Mouse (Mus musculus): Measurements from ENCODE around the gene Lurap1. TPM values are rescaled to one million over a fixed set of nuclear protein-coding genes. Genes with fewer than 3 reads are reported as not detected.

The Lurap1 gene
- polyA plus RNA-seq, 1 experiment from 2014 or later: 1.9 TPM

- no peaks in the 10 kb centered on the region for H3K27me3 ChIP-seq (replicated peaks; ENCODE audit: control insufficient read depth, insufficient read depth, low read length)
Observed at GRCm38 (mm10) chr4:116110695-116111094, 40.4 kb downstream of the Lurap1 start.

DNA sequence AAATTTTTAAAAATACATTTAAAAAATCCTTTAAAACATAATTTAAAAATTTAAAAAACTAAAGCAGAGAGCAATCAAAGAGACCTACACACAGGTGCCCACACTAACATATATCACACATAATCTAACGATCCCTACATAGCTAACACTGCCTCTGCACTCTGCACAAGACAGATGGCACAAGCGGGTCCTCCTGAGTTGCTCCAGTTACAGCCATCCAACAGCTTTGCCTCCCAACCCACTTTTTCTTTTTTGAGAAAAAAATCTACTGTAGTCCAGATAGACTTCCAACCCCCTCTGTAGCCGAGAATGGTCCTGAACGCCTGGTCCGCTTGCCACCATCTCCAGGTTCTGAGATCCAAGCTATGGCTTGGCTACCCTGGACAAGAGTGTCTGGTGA lies 45.9 kb downstream of the Lurap1 start:
- ATAC-seq (replicated peaks; ENCODE audit: low FRiP score, low TSS enrichment, low read depth): no peak
- H3K4me2 ChIP-seq (ENCODE audit: low read length): no peak overlapping the region
- no peak for DNase-seq (ENCODE audit: low spot score)
- no peaks in the 10 kb centered on the region for H3K4me1 ChIP-seq (replicated peaks; ENCODE audit: control insufficient read depth, insufficient read depth, low read length)
- peaks cover 43% of the 10 kb centered on the region for H3K36me3 ChIP-seq (ENCODE audit: control insufficient read depth, insufficient read depth, low read length)
- no peaks in the 10 kb centered on the region for H3K27me3 ChIP-seq (replicated peaks; ENCODE audit: control insufficient read depth, insufficient read depth, low read length)
- WGBS: 94% methylated on average over 5 of the region's 5 CpGs
- H3K9ac ChIP-seq (ENCODE audit: low read length): no peak overlapping the region
- H3K27ac ChIP-seq (ENCODE audit: low read depth): no peak overlapping the region
- H3K9me3 ChIP-seq (ENCODE audit: control insufficient read depth, low read length): no peaks in the 10 kb centered on the region
- H3K4me3 ChIP-seq (ENCODE audit: low read depth, low read length): no peak overlapping the region

More at GRCm38 (mm10) chr4:116110695-116111094, 40.4 kb downstream of the Lurap1 start:
- H3K4me3 ChIP-seq (ENCODE audit: low read depth, low read length): no peak overlapping the region
- H3K4me1 ChIP-seq (replicated peaks; ENCODE audit: control insufficient read depth, insufficient read depth, low read length): no peaks in the 10 kb centered on the region
- no peak overlapping the region for H3K9ac ChIP-seq (ENCODE audit: low read length)
- WGBS: 89% methylated on average over 6 of the region's 6 CpGs
- ATAC-seq (replicated peaks; ENCODE audit: low FRiP score, low TSS enrichment, low read depth) (no peak), DNase-seq (ENCODE audit: low spot score) (no peak)
- no peak overlapping the region for H3K4me2 ChIP-seq (ENCODE audit: low read length)
- no peak overlapping the region for H3K27ac ChIP-seq (ENCODE audit: low read depth)
- peaks cover 10% of the 10 kb centered on the region; the same call in 1 of the 2 replicates for H3K36me3 ChIP-seq (ENCODE audit: control insufficient read depth, insufficient read depth, low read length)
- no peaks in the 10 kb centered on the region for H3K9me3 ChIP-seq (ENCODE audit: control insufficient read depth, low read length)

DNA sequence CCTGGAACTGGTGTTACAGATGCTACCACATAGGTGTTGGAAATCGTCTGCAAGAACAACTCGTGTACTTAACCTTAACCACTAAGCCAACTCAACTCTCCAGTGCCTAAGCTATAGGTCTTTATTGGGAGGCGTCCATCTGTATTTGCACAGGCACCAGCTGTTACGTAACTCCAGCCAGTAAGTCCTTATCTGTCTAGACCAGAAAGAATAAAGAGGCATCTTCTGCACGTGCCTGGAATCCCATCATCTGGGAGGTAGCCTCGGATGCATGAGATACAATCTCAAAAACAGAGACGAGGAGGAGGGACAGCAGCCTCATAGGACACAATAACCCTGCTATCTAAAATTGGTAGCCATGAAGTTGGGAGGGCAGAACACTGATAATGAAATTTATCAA lies 50.2 kb downstream of the Lurap1 start:
- Histone ChIP-seq H3K9me3 (ENCODE audit: control insufficient read depth, low read length) (no peaks in the 10 kb centered on the region), H3K4me3 (ENCODE audit: low read depth, low read length) (no peak overlapping the region), H3K9ac (ENCODE audit: low read length) (no peak overlapping the region), H3K27ac (ENCODE audit: low read depth) (no peak overlapping the region), H3K27me3 (replicated peaks; ENCODE audit: control insufficient read depth, insufficient read depth, low read length) (no peaks in the 10 kb centered on the region), H3K36me3 (ENCODE audit: control insufficient read depth, insufficient read depth, low read length) (peaks cover 76% of the 10 kb centered on the region), H3K4me2 (ENCODE audit: low read length) (no peak overlapping the region), H3K4me1 (replicated peaks; ENCODE audit: control insufficient read depth, insufficient read depth, low read length) (no peaks in the 10 kb centered on the region; the same call in 1 of the 2 replicates)
- DNase-seq (ENCODE audit: low spot score) (no peak), ATAC-seq (replicated peaks; ENCODE audit: low FRiP score, low TSS enrichment, low read depth) (no peak)
- 84% methylated on average over 7 of the region's 7 CpGs for WGBS

- Histone ChIP-seq H3K27ac (ENCODE audit: low read depth) (no peak overlapping the region), H3K9ac (ENCODE audit: low read length) (no peak overlapping the region), H3K4me3 (ENCODE audit: low read depth, low read length) (no peak overlapping the region), H3K27me3 (replicated peaks; ENCODE audit: control insufficient read depth, insufficient read depth, low read length) (no peaks in the 10 kb centered on the region), H3K36me3 (ENCODE audit: control insufficient read depth, insufficient read depth, low read length) (peaks cover 99% of the 10 kb centered on the region), H3K9me3 (ENCODE audit: control insufficient read depth, low read length) (no peaks in the 10 kb centered on the region), H3K4me2 (ENCODE audit: low read length) (no peak overlapping the region), H3K4me1 (replicated peaks; ENCODE audit: control insufficient read depth, insufficient read depth, low read length) (no peaks in the 10 kb centered on the region; the same call in 1 of the 2 replicates)
- no peak for DNase-seq (ENCODE audit: low spot score)
- WGBS: 59% methylated on average over 8 of the region's 8 CpGs
- no peak for ATAC-seq (replicated peaks; ENCODE audit: low FRiP score, low TSS enrichment, low read depth)
Observed at GRCm38 (mm10) chr4:116097211-116097610, 53.9 kb downstream of the Lurap1 start.

GRCm38 (mm10) chr4:116096291-116096690 lies 54.8 kb downstream of the Lurap1 start:
- H3K27ac ChIP-seq (ENCODE audit: low read depth): no peak overlapping the region
- no peak overlapping the region for H3K4me2 ChIP-seq (ENCODE audit: low read length)
- H3K4me3 ChIP-seq (ENCODE audit: low read depth, low read length): no peak overlapping the region
- ATAC-seq (replicated peaks; ENCODE audit: low FRiP score, low TSS enrichment, low read depth) (no peak), DNase-seq (ENCODE audit: low spot score) (no peak)
- H3K9me3 ChIP-seq (ENCODE audit: control insufficient read depth, low read length): no peaks in the 10 kb centered on the region
- no peaks in the 10 kb centered on the region for H3K27me3 ChIP-seq (replicated peaks; ENCODE audit: control insufficient read depth, insufficient read depth, low read length)
- WGBS: 93% methylated on average over 10 of the region's 10 CpGs
- H3K9ac ChIP-seq (ENCODE audit: low read length): no peak overlapping the region
- H3K4me1 ChIP-seq (replicated peaks; ENCODE audit: control insufficient read depth, insufficient read depth, low read length): no peaks in the 10 kb centered on the region; the same call in 1 of the 2 replicates
- peaks cover 99% of the 10 kb centered on the region for H3K36me3 ChIP-seq (ENCODE audit: control insufficient read depth, insufficient read depth, low read length)

DNA sequence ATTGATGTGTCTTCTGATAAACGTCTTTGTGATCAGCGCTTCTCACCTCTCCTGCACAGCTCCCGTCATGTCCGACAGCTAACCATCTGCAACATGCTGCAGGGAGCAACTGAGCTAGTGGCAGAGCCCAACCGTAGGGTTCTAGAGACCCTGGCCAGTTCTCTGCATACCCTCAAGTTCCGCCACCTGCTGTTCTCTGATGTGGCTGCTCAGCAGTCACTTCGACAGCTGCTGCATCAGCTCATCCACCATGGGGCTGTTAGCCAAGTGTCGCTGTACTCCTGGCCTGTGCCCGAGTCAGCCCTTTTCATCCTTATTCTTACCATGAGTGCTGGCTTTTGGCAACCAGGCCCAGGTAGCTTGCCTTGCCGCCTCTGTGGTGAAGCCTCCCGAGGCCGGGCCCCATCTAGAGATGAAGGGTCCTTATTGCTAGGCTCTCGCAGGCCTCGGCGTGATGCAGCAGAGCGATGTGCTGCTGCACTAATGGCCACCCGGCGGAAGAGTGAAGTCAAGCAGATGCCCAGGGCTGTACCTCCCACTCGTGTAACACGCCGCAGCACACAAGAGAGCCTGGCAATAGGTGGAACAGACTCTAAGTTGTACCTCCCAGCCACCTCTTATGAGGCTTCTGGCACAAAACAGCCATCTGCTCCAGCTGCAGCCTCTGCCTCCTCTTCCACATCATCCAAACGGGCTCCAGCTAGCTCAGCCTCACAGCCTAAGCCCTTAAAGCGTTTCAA lies 62.5 kb downstream of the Lurap1 start:
- Histone ChIP-seq H3K4me1 (replicated peaks; ENCODE audit: control insufficient read depth, insufficient read depth, low read length) (no peaks in the 10 kb centered on the region), H3K9me3 (ENCODE audit: control insufficient read depth, low read length) (no peaks in the 10 kb centered on the region), H3K4me2 (ENCODE audit: low read length) (no peak overlapping the region), H3K36me3 (ENCODE audit: control insufficient read depth, insufficient read depth, low read length) (peaks cover 93% of the 10 kb centered on the region), H3K27ac (ENCODE audit: low read depth) (no peak overlapping the region), H3K27me3 (replicated peaks; ENCODE audit: control insufficient read depth, insufficient read depth, low read length) (no peaks in the 10 kb centered on the region), H3K4me3 (ENCODE audit: low read depth, low read length) (no peak overlapping the region), H3K9ac (ENCODE audit: low read length) (no peak overlapping the region)
- whole genome bisulfite sequencing: 89% methylated on average over 23 of the region's 23 CpGs
- no peak for DNase-seq (ENCODE audit: low spot score)
- no peak for ATAC-seq (replicated peaks; ENCODE audit: low FRiP score, low TSS enrichment, low read depth)

Other genes with a start within 250 kb of the Lurap1 start
- 0.07 TPM in 1 of 2 replicates, not detected in the other for gene Dmbx1, start 211.4 kb downstream of the Lurap1 start, polyA plus RNA-seq (2014; fragmentation: Nextera tagmentation; extraction: Ambion mirVana)
- 13.5 and 19.2 TPM in 2 replicates for gene Faah, start 133.4 kb downstream of the Lurap1 start, polyA plus RNA-seq (2014; fragmentation: Nextera tagmentation; extraction: Ambion mirVana)
- gene Nsun4, start 97.5 kb downstream of the Lurap1 start, polyA plus RNA-seq (2014; fragmentation: Nextera tagmentation; extraction: Ambion mirVana): 21.6 and 22.4 TPM in 2 replicates
- 595 and 617 TPM in 2 replicates for gene Uqcrh, start 76.3 kb downstream of the Lurap1 start, polyA plus RNA-seq (2014; fragmentation: Nextera tagmentation; extraction: Ambion mirVana)
- 73.4 and 78.9 TPM in 2 replicates for gene Lrrc41, start 76.1 kb downstream of the Lurap1 start, polyA plus RNA-seq (2014; fragmentation: Nextera tagmentation; extraction: Ambion mirVana)
- gene Rad54l, start 27.6 kb downstream of the Lurap1 start, polyA plus RNA-seq (2014; fragmentation: Nextera tagmentation; extraction: Ambion mirVana): 33.0 and 36.5 TPM in 2 replicates
- gene Pomgnt1, start 27.5 kb downstream of the Lurap1 start, polyA plus RNA-seq (2014; fragmentation: Nextera tagmentation; extraction: Ambion mirVana): 53.7 and 57.4 TPM in 2 replicates
- 26.5 and 33.5 TPM in 2 replicates for gene Tspan1, start 16.3 kb upstream of the Lurap1 start, polyA plus RNA-seq (2014; fragmentation: Nextera tagmentation; extraction: Ambion mirVana)
- gene 1700042G07Rik, start 22.0 kb upstream of the Lurap1 start, polyA plus RNA-seq (2014; fragmentation: Nextera tagmentation; extraction: Ambion mirVana): not detected in 2 replicates
- not detected in 2 replicates for gene Gm49337, start 22.0 kb upstream of the Lurap1 start, polyA plus RNA-seq (2014; fragmentation: Nextera tagmentation; extraction: Ambion mirVana)
- gene Pik3r3, start 70.3 kb upstream of the Lurap1 start, polyA plus RNA-seq (2014; fragmentation: Nextera tagmentation; extraction: Ambion mirVana): 13.9 and 14.3 TPM in 2 replicates

Measured in intestine, embryonic 14.5 days (tissue).